Mouse (Mus musculus): ENCODE results near the gene Limk1. TPM values are rescaled to one million over a fixed set of nuclear protein-coding genes. Genes with fewer than 3 reads are reported as not detected.
A peak's percentile ranks its signal among the peaks of the same experiment; 100 is the strongest.

Limk1 gene
- polyA plus RNA-seq, 1 experiment = 89.3 TPM

DNA sequence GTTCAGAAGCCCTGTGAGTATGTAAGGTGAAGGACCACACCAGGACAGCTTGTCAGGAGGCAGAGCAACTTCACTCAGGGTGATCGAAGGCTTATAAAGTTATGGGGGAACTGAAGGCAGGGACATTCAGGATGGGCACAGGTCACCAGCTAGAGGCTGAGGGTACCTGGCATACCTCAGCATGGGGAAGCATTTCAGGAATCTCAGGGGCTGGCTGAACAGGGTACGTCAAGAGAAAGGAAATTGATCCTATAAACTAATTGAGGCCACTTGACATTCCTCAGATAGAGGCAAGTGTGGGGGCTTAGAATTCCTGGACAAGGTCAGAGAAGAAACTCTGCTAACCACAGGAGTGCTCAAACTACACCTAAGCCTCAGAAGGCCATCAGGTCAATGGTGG, 7.1 kb upstream of the Limk1 start:
- DNase-seq (ENCODE audit: low read depth) = no peak
- TF ChIP-seq CTCF (IDR thresholded peaks at IDR 0.05; ENCODE audit: borderline replicate concordance, extremely low read depth, insufficient read depth, insufficient read length) = no peak
- TF ChIP-seq POLR2A (IDR thresholded peaks at IDR 0.05; ENCODE audit: borderline replicate concordance, extremely low read depth, insufficient read depth, insufficient read length, poor library complexity, severe bottlenecking) = no peak

DNA sequence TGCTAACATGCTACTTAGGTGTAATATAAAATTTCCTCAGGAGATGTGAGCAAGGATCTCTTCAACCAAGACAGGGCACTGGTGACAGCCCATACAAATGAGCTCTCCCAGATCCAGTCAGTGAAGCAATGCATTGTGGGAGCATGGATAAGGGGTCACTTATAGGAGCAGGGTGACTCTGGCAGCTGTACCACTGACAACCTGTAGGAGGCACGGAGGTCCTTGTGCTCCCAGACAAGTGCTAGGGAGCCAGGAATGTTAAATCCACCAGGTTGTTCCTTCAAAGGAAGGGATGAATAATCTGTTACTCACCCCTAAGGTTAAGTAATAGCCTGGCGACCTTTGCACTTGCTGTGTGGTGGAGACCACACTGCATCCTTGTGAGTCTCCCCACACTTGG, 6.7 kb upstream of the Limk1 start:
- no peak for DNase-seq (ENCODE audit: low read depth)
- TF ChIP-seq POLR2A (IDR thresholded peaks at IDR 0.05; ENCODE audit: borderline replicate concordance, extremely low read depth, insufficient read depth, insufficient read length, poor library complexity, severe bottlenecking) (no peak), CTCF (IDR thresholded peaks at IDR 0.05; ENCODE audit: borderline replicate concordance, extremely low read depth, insufficient read depth, insufficient read length) (peak; percentile 13; the same call in 1 of the 2 replicates)

DNA sequence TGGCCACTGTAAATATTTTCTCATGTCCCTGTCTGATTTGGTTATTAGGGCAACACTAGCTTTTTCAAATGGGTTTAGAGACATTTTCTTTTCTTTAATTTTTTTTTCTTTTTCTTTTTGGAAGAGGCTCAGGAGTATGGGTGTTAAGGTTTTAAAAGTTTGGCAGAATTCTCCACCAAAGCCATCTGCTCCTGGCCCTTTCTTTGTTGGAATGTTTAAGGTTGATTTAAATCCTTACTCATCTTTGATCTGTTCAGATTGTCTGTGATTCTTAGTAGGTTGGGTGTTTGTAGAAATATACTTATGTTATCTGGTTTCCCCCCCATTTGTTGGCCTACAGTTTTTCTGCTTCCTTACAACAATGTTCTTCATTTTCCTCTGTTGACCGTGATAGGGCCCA, 4.3 kb upstream of the Limk1 start:
- DNase-seq (ENCODE audit: low read depth) = no peak
- TF ChIP-seq POLR2A (IDR thresholded peaks at IDR 0.05; ENCODE audit: borderline replicate concordance, extremely low read depth, insufficient read depth, insufficient read length, poor library complexity, severe bottlenecking) (no peak), CTCF (IDR thresholded peaks at IDR 0.05; ENCODE audit: borderline replicate concordance, extremely low read depth, insufficient read depth, insufficient read length) (no peak)

DNA sequence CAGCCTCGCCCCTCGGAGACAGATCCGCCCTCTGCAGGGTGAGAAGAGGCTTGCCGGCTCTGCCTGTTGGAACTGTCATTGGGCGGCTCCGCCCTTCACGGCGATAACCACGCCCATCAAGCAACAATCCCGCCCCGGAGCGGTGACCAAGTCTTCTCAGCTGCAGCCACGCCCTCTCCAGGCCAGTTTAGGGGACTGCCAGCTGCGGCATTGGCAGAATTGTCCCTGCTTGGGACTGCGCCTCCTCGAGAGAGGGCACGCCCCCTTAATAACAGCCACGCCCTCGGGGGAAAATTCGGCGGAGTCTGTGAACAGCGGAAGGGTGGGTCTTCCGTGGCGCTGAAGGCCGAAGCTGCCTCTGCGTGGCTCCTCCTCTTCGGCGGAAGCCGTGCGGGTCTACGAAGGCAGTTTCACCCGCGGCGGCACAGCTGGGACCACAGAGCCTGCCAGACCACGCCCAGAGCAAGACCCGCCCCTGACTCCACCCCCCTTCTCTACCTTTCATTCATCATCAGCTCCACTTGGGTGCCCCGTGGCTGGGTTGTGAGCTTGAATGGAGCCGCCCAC, 403 bp upstream of the Limk1 start:
- DNase-seq (ENCODE audit: low read depth) = peak; percentile 100
- TF ChIP-seq POLR2A (IDR thresholded peaks at IDR 0.05; ENCODE audit: borderline replicate concordance, extremely low read depth, insufficient read depth, insufficient read length, poor library complexity, severe bottlenecking) (0 out of 2 replicates have a peak, but pooled peaks have one; percentile 14), CTCF (IDR thresholded peaks at IDR 0.05; ENCODE audit: borderline replicate concordance, extremely low read depth, insufficient read depth, insufficient read length) (peak; percentile 43)

DNA sequence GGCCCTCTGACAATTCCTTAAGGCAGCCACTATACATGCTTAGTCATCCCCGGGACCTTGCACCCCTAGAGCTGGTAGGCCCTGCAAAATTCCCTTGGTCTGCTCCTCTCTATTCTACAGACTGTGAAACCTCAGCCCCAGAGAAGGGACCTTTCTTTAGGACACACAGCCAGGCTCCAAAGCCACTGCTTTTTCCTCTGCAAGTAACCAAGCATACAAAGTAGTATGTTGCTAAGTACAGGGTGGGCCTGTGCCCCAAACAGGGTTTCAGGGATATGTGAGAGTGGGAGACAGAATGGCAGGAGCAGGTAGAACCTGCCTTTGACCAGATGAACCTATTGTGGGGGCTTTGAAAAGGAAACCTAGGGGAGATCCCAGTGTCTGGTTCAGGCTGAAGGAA, 1.2 kb downstream of the Limk1 start:
- TF ChIP-seq CTCF (IDR thresholded peaks at IDR 0.05; ENCODE audit: borderline replicate concordance, extremely low read depth, insufficient read depth, insufficient read length) = no peak
- TF ChIP-seq POLR2A (IDR thresholded peaks at IDR 0.05; ENCODE audit: borderline replicate concordance, extremely low read depth, insufficient read depth, insufficient read length, poor library complexity, severe bottlenecking) = no peak
- DNase-seq (ENCODE audit: low read depth) = no peak

DNA sequence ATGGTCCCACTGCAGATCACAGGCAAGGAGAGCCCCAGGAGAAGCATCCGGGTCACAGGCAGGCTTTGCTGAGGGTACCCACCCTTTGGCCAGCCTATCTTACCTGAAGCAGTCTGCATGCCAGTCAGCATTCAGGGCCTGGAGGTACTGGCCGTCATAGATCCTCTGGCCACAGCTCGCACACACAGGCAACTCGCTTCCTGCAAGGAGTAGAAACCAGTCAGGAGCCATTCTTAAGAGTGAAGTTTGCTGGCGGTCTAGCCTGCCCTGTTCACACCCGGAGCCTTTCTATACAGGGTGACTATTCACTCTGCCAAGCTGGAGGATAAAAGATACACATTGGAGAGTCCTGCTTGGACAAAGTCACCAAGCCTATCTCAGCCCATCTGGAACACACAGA, 1.9 kb downstream of the Limk1 start:
- TF ChIP-seq POLR2A (IDR thresholded peaks at IDR 0.05; ENCODE audit: borderline replicate concordance, extremely low read depth, insufficient read depth, insufficient read length, poor library complexity, severe bottlenecking) (no peak), CTCF (IDR thresholded peaks at IDR 0.05; ENCODE audit: borderline replicate concordance, extremely low read depth, insufficient read depth, insufficient read length) (no peak)
- no peak for DNase-seq (ENCODE audit: low read depth)

DNA sequence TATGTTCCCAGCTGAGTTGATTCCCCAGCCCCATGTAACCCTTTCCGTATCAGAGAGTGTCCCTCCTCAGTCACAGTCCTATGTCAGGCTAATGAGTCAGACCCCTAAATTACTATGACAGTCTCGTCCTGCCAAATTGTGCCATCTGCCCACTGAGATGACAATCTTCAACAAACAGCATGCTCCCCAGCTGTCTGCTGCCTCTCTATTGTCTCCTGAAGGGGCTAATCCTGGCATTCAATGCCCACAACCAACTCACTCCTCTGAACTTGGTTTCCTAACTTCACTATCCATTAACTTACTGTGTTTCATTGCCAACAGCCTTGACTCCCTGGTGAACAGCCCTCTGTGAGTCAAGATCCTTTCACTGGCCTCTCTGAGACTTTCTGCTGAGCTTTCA, 4.0 kb downstream of the Limk1 start:
- TF ChIP-seq CTCF (IDR thresholded peaks at IDR 0.05; ENCODE audit: borderline replicate concordance, extremely low read depth, insufficient read depth, insufficient read length) (no peak), POLR2A (IDR thresholded peaks at IDR 0.05; ENCODE audit: borderline replicate concordance, extremely low read depth, insufficient read depth, insufficient read length, poor library complexity, severe bottlenecking) (no peak)
- DNase-seq (ENCODE audit: low read depth) = peak; percentile 31

DNA sequence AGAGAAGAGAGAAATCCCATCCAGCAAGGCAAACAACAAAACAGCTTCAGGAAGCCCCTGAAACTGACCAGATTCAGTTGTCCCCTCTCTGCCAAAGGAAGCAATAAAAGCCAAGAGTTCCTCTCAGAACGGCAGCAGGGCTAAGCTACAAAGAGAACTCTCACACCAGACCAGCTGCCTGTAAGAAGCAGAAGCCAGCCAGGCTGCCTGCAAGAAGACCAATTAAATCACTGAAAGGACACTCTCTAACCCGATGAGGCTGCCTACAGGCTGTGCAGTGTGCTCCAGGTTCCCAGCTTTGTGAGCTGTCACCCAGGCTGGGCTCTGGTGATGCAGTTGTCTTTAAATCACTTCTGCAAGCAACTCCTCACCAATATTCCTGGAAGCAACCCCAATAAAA, 4.6 kb downstream of the Limk1 start:
- TF ChIP-seq POLR2A (IDR thresholded peaks at IDR 0.05; ENCODE audit: borderline replicate concordance, extremely low read depth, insufficient read depth, insufficient read length, poor library complexity, severe bottlenecking) = no peak
- peak; percentile 38 for DNase-seq (ENCODE audit: low read depth)

DNA sequence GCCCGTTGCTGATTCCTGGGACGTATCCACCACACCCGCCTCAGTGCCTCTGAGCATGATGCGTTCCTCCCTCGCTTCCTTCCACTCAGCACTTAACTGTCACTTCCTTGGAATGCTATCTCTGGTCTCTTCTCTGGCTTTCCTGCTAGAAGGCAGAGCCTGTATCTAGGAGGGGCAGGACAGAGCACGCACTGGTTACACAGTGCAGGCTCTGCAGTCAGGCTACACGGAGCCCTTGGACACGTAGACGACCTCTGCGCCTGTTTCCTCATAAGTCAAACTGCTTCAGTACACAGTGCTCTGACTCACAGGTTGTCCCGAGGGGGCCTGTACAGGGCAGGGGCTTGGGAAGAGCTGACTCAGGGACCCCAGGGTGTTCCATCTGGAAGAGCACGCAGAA, 8.2 kb downstream of the Limk1 start:
- TF ChIP-seq POLR2A (IDR thresholded peaks at IDR 0.05; ENCODE audit: borderline replicate concordance, extremely low read depth, insufficient read depth, insufficient read length, poor library complexity, severe bottlenecking) (no peak), CTCF (IDR thresholded peaks at IDR 0.05; ENCODE audit: borderline replicate concordance, extremely low read depth, insufficient read depth, insufficient read length) (no peak)
- DNase-seq (ENCODE audit: low read depth) = no peak

DNA sequence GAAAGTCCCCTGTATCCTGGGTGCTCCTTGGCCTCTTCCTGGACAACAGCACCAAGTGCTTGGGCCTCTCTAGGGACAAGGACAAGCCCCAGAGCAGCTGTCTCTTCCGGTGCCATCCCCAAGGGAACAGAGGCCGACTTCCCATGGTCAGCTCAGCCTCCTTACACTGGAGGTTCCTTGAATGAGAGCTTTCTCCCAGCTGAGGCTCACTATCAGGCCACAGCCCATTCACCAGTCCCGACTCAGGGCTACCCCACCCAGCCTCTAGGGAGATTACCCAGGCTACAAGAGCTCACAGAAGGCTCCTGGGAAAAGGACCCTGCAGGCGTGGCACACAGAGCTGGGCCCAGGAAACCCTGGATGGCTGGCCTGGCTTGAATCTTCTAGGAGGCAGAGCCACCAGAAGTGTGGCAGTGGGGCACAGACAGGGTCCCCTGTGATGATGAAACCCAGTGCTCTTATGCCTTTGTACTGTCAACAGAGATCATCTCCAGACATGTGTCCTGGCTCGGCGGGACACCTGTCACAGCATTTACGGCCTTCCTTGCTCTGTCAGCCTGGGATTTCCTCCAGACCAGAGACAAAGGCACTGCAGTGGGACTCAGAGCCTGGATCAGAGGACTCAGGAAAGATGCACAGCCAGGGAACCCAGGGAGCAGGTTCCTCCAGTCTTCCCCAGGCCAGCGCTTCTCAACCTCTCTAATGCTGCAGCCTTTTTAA, 9.4 kb downstream of the Limk1 start:
- TF ChIP-seq CTCF (IDR thresholded peaks at IDR 0.05; ENCODE audit: borderline replicate concordance, extremely low read depth, insufficient read depth, insufficient read length) = no peak
- no peak for TF ChIP-seq POLR2A (IDR thresholded peaks at IDR 0.05; ENCODE audit: borderline replicate concordance, extremely low read depth, insufficient read depth, insufficient read length, poor library complexity, severe bottlenecking)
- no peak for DNase-seq (ENCODE audit: low read depth)

DNA sequence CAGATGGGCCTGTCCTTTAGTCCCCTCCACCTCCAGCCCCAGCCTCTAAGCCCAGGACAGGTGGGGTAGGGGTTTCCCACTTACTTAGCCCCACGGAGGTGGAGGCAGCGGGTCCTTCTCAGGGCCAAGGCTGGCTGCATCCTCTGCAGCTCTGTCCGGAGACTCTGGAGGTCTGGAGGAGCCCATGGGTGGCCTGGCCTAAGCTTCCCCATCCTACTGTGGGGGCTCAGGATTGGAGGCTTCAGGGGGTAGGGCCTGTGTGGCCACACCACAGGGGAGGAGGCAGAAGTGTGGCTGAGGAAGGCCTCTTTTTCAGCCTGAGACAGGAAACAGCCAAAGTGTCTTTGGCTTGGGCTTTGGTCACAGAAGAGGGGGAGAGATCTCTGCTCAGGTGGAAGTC, 10.4 kb downstream of the Limk1 start:
- DNase-seq (ENCODE audit: low read depth) = no peak

DNA sequence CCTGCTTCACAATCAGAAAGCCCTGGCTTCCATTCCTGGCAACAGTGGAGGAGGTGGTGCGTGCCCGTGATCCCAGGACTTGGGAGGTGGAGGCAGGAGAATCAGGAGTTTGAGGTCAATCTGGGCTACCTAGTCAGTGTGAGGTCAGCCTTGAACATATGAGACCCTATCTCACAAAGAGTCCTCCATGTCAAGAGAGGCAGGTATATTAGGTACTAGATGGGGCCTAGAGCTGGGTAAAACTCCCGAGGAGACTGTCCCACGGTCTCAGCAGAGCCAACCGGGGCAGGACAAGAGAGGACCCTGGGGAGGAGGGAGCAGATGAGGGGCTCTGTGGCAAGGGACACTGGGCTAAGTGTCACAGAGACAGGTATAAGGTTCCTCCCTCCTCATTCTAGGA, 10.9 kb downstream of the Limk1 start:
- no peak for DNase-seq (ENCODE audit: low read depth)
- TF ChIP-seq CTCF (IDR thresholded peaks at IDR 0.05; ENCODE audit: borderline replicate concordance, extremely low read depth, insufficient read depth, insufficient read length) (no peak), POLR2A (IDR thresholded peaks at IDR 0.05; ENCODE audit: borderline replicate concordance, extremely low read depth, insufficient read depth, insufficient read length, poor library complexity, severe bottlenecking) (no peak)

More for the DNA sequence above, 10.4 kb downstream of the Limk1 start:
- TF ChIP-seq CTCF (IDR thresholded peaks at IDR 0.05; ENCODE audit: borderline replicate concordance, extremely low read depth, insufficient read depth, insufficient read length) (no peak), POLR2A (IDR thresholded peaks at IDR 0.05; ENCODE audit: borderline replicate concordance, extremely low read depth, insufficient read depth, insufficient read length, poor library complexity, severe bottlenecking) (no peak)

Measured in brain, embryonic 14.5 days (tissue).